Mouse (Mus musculus) T-cell, adult 66 days (primary cell): ENCODE measurements around the gene Sprr2f. TPM values are rescaled to one million over a fixed set of nuclear protein-coding genes. Genes with fewer than 3 reads are reported as not detected.

Source experiments
- total RNA-seq, 2 experiments: library from RNA; stranded (reverse); gene quantifications; 3 replicates in 1 of 2; 4 replicates in 1 of 2; pipeline ENCODE4 v1.2.4; 2023

Gene Sprr2f
- not detected for total RNA-seq

GRCm38 (mm10) chr3:92364887-92365286, at the start of gene Sprr2f:
Gene Sprr2f, plus strand, starts transcription at chr3:92365187.

GRCm38 (mm10) chr3:92316320-92316719, 48.7 kb upstream of the Sprr2f start, which contains the start of gene Sprr2b:
Gene Sprr2b, plus strand, starts transcription at chr3:92316620.

GRCm38 (mm10) chr3:92338840-92339239, 26.1 kb upstream of the Sprr2f start, which contains the start of gene Sprr2d:
Gene Sprr2d, plus strand, starts transcription at chr3:92339140.

DNA sequence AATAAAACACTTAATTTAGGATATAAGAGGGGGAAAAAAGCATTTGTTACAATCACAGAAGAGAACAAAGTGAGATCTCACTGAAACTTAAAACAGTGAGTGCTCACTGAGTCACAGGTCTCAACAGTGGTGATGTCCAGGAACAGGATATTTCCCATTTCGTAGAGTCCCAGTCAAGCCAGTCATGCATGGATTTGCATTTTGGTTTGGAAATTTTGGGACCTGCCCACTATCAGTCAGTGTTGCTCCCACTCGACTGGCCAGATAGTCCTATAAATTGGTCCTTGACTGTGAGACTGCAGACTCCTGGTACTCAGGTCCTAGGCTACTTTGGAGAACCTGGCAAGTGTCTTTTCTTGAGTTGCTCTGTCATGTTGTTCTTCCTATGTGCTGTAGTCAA, 13.1 kb upstream of the Sprr2f start, which contains the start of gene Sprr2e:
Gene Sprr2e (plus strand): TSS at position 301 of the 400 bp plus-strand sequence.

DNA sequence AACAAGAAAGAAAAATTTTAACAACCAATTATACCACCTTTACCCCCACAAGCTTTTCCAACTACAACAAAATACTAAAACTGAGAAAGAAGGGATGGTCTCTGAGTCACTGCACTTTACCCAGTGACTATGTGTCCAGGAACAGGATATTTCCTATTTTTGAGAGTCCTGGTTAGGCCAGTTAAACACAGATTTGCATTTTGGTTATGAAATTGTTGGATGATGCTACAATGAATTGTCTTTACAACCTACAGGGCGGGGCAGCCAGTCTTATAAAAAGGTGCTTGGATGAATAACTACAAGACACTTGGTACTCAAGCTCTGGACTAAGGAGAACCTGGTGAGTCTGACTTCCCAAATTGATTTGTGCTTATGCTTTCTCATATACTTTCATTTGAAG, 20.4 kb downstream of the Sprr2f start, which contains the start of gene Sprr2h:
Gene Sprr2h (plus strand): TSS at position 301 of the 400 bp plus-strand sequence.

DNA sequence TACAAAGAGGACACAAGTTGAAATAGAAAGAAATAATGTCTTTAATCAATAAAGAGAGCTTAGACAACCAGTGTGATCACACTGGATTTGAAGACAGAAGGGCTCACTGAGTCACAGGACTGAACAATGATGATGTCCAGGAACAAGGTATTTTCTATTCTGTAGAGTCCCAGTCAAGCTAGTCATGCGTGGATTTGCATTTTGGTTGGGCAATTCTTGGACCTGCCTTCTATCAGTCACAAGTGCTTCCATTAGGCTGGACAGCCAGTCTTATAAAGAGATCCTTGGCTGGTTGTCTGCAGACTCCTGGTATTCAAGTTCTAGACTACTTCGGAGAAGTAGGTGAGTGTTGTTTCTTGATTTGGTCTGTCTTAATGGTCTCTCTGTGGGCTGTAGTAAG, 42.7 kb downstream of the Sprr2f start, which contains the start of gene Sprr2i:
Gene Sprr2i (plus strand): TSS at position 301 of the 400 bp plus-strand sequence.

Other genes with a start within 250 kb of the Sprr2f start
- gene Prr9, start 241.2 kb upstream of the Sprr2f start, total RNA-seq, result not detected
- gene Lelp1, start 222.4 kb upstream of the Sprr2f start, total RNA-seq, result not detected
- not detected for gene Sprr2a1, start 149.4 kb upstream of the Sprr2f start, total RNA-seq
- gene Sprr2a2, start 149.3 kb upstream of the Sprr2f start, total RNA-seq, result not detected
- gene Sprr2a3, start 79.8 kb upstream of the Sprr2f start, total RNA-seq, result not detected
- not detected for gene Sprr2b, start 48.6 kb upstream of the Sprr2f start, total RNA-seq
- gene Sprr2d, start 26.0 kb upstream of the Sprr2f start, total RNA-seq, result not detected
- not detected for gene Sprr2e, start 13.0 kb upstream of the Sprr2f start, total RNA-seq
- gene Sprr2h, start 20.5 kb downstream of the Sprr2f start, total RNA-seq, result not detected
- not detected for gene Sprr2i, start 42.8 kb downstream of the Sprr2f start, total RNA-seq
- not detected for gene Sprr2j-ps, start 52.9 kb downstream of the Sprr2f start, total RNA-seq
- gene Gm9774, start 64.2 kb downstream of the Sprr2f start, total RNA-seq, result under 1 TPM in 1 of 2 experiments, not detected in 1; 0.90 TPM
- not detected for gene Sprr2k, start 67.4 kb downstream of the Sprr2f start, total RNA-seq
- not detected for gene Sprr1b, start 73.6 kb downstream of the Sprr2f start, total RNA-seq
- not detected for gene Sprr3, start 93.5 kb downstream of the Sprr2f start, total RNA-seq
- not detected for gene Sprr1a, start 120.7 kb downstream of the Sprr2f start, total RNA-seq
- not detected for gene Sprr4, start 135.3 kb downstream of the Sprr2f start, total RNA-seq
- gene 2310046K23Rik, start 169.3 kb downstream of the Sprr2f start, total RNA-seq, result not detected
- gene Ivl, start 208.5 kb downstream of the Sprr2f start, total RNA-seq, result not detected
- gene Smcp, start 223.8 kb downstream of the Sprr2f start, total RNA-seq, result not detected
- not detected for gene 2210017I01Rik, start 242.3 kb downstream of the Sprr2f start, total RNA-seq